Mouse (Mus musculus): Measurements from ENCODE around the gene Zfp606.

GRCm38 (mm10) chr7:12512217-12512616 is 34.1 kb downstream of the Zfp606 start, which contains the start of gene 2900092C05Rik:
- no peak for TF ChIP-seq CTCF (IDR thresholded peaks at IDR 0.05)
- no peak for TF ChIP-seq EP300 (IDR thresholded peaks at IDR 0.05)

Measured in lung, postnatal 0 days (tissue).